Mouse (Mus musculus) kidney, adult 2 months (tissue): ENCODE results near the gene Spef2.

Source experiments
- CTCF ChIP-seq: fragments of 200-500 bp; conservative IDR thresholded peaks from 2 replicates; pipeline ENCODE4 v1.5.1; 2011; ENCODE audit warnings: low read depth, mild to moderate bottlenecking, control low read depth, low read length, moderate library complexity, mixed read lengths; ENCODE audit not compliant: insufficient read depth, insufficient read length
- POLR2A ChIP-seq: fragments of 200-500 bp; IDR thresholded peaks from one replicate; pipeline ENCODE4 v1.6.1; 2011; ENCODE audit warnings: low read depth, low read length, control low read depth

DNA sequence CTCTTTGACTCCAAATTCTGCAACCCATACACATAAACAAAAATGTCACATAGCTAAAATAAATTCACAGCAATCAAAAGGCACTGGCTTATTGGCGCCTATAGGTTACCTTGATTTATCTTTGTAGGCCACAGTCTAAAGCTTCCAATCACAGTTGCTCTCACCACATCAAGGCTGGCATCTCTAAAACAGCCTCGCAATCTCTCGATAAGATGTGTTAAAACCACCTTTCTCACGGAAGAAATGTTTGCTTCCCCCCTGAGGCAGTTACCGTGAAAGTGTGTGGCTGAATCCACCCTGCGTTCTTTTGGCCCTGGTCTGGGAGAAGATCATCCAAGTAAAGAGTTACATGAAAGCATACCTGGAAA, 148.6 kb downstream of the Spef2 start:
- TF ChIP-seq CTCF = no peak
- no peak for TF ChIP-seq POLR2A
